Mouse (Mus musculus) kidney, adult 2 months (tissue): ENCODE measurements at regions not wholly inside any gene's neighbourhood (a gene's known extent, or its start where the extent isn't known, plus 50 kb on each side); places are given as distances from the start of the nearest gene placed in this dataset.
A peak's percentile ranks its signal among the peaks of the same experiment; 100 is the strongest.

ENCODE experiments used
- DNase-seq: peaks from one replicate; pipeline ENCODE4 v3.0.0; 2021
- H3K27ac ChIP-seq: fragments of 200-500 bp; 2 replicates; pipeline ENCODE4 v1.5.1; 2012; ENCODE audit warnings: low read depth, low read length, control low read depth, inconsistent platforms; ENCODE audit not compliant: insufficient read depth
- H3K27me3 ChIP-seq: fragments of 200-500 bp; replicated peaks from 2 replicates; pipeline ENCODE4 v1.6.1; 2012; ENCODE audit warnings: mild to moderate bottlenecking, moderate library complexity, low read length, inconsistent platforms; ENCODE audit not compliant: control insufficient read depth, insufficient read depth
- H3K36me3 ChIP-seq: fragments of 200-500 bp; 2 replicates; pipeline ENCODE4 v1.6.1; 2012; ENCODE audit warnings: mild to moderate bottlenecking, moderate library complexity, low read length, inconsistent platforms; ENCODE audit not compliant: control insufficient read depth, insufficient read depth
- H3K4me1 ChIP-seq: fragments of 200-500 bp; 2 replicates; pipeline ENCODE4 v1.6.1; 2011; ENCODE audit warnings: low read length; ENCODE audit not compliant: control insufficient read depth, insufficient read depth
- H3K4me3 ChIP-seq: fragments of 200-500 bp; 2 replicates; pipeline ENCODE4 v1.5.1; 2011; ENCODE audit warnings: mild to moderate bottlenecking, low read depth, low read length, control low read depth; ENCODE audit not compliant: insufficient read depth
- CTCF ChIP-seq: fragments of 200-500 bp; conservative IDR thresholded peaks from 2 replicates; pipeline ENCODE4 v1.5.1; 2011; ENCODE audit warnings: low read depth, mild to moderate bottlenecking, control low read depth, low read length, moderate library complexity, mixed read lengths; ENCODE audit not compliant: insufficient read depth, insufficient read length
- POLR2A ChIP-seq: fragments of 200-500 bp; IDR thresholded peaks from one replicate; pipeline ENCODE4 v1.6.1; 2011; ENCODE audit warnings: low read depth, low read length, control low read depth
- WGBS: fragments of 180-500 bp; shearing (Covaris S2); methylation state at CpG from one replicate; pipeline ENCODE4 v1.1.7; 2018; 5-methylcytosine and 5-hydroxymethylcytosine counted together

DNA sequence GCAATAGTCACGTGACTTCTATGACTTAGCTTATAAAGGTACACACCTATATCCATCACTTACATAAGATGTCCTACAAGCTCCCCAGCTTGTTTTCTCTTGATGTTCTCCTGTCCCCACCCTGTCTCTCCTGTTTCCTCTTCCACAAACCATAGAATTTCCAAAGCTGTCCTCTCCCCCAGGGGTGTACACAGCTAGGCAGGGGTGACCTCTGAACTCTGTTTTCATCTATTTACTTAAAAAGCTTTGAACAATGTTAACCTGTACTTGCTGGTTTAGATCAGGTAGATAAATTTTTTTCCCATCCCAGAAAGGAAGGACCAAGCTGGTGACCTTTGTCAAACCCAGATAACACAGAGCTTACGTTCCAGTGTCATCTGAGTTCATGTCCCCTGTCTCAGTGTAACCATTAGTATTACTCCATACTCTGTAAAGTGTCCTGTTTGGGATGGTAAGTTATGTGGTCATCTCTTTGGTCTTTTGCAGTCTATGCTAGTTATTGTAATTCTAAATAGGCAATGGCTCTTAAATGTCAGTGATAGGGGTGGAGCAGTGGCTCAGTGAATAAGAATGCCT lies 89.0 kb downstream of the Prlhr start:
- no peak overlapping the region for H3K4me3 ChIP-seq
- no peak for DNase-seq
- H3K27me3 ChIP-seq, result no peaks in the 10 kb centered on the region
- H3K36me3 ChIP-seq, result no peaks in the 10 kb centered on the region
- no peak overlapping the region for H3K27ac ChIP-seq
- TF ChIP-seq POLR2A (no peak), CTCF (no peak)
- WGBS, result 85% methylated on average over 2 of the region's 2 CpGs
- H3K4me1 ChIP-seq, result no peaks in the 10 kb centered on the region

DNA sequence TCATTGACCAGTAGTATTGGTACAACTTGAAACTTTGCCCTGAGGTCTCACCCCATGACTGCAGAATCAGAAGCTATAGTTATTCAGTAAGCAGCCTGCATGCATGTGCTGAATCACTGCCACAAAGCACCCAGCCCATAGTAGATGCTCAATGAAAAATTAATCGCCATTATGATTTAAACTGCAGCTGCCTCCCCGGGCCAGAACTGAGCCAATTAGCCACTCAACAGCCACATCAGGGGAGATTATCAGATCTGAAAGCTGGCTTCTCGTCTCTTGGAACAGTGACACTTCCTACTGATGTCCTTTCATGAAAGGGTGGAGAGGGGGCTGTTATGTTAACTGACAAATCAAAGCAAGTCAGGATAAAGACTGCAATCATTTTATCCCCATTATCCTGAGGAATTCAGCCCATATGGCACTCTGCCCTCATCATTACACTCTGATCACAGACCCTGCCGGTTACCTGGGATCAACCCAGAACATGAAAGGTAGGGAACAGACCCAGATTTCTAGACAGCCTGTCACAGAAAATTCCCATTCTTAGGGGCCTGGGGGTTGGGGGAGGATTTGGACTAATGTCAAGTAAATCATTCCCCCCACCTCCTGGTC lies 104.0 kb downstream of the Prlhr start:
- 58% methylated on average over 4 of the region's 4 CpGs for WGBS

DNA sequence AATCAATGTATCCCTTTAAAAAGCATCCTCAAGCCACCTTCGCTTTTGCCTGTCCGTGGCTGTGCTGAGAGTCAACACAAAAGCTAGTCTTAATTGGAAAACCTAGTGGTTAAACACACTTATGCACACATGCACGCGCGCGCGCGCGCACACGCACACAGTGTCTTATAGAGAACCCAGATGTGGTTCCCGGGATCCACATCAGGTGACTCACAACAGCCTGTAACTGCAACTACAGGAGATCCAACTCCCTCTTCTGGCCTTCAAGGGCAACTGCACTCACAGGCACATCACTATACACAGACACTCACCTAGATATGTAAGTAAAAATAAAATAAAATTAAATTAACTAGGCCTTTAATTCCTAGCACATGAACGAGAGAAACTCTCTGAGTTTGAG lies 118.4 kb upstream of the Fam204a start:
- Histone ChIP-seq H3K4me1 (no peaks in the 10 kb centered on the region), H3K27me3 (no peaks in the 10 kb centered on the region), H3K27ac (no peak overlapping the region), H3K4me3 (no peak overlapping the region), H3K36me3 (no peaks in the 10 kb centered on the region)
- TF ChIP-seq POLR2A, result no peak
- TF ChIP-seq CTCF, result no peak
- 96% methylated on average over 12 of the region's 12 CpGs for WGBS
- no peak for DNase-seq

More for the DNA sequence above, 104.0 kb downstream of the Prlhr start:
- Histone ChIP-seq H3K36me3 (no peaks in the 10 kb centered on the region), H3K4me1 (no peaks in the 10 kb centered on the region), H3K27ac (no peak overlapping the region), H3K27me3 (no peaks in the 10 kb centered on the region), H3K4me3 (no peak overlapping the region)
- TF ChIP-seq POLR2A (no peak), CTCF (no peak)
- peak; percentile 24 for DNase-seq

DNA sequence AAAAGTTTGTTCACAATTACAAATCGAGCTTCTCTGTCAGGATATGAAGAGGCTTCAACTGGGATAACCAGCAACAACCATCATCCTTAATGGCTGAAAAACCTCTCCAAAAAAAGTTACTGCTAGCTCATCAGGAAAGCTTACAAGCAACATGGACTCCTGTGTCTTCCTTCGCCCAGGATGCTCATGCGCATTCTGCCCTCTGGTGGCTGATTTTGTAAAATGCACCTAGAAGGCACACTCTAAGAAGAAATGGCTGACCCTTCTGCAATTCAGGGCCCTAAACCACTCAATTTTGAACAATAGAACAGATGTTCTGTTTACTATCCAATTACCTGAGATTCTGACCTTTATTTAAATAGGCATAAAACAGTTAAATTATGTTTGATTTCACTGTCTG lies 115.0 kb upstream of the Fam204a start:
- no peaks in the 10 kb centered on the region for H3K4me1 ChIP-seq
- peak; percentile 50 for DNase-seq
- no peaks in the 10 kb centered on the region for H3K27me3 ChIP-seq
- no peaks in the 10 kb centered on the region for H3K36me3 ChIP-seq
- H3K27ac ChIP-seq, result no peak overlapping the region
- TF ChIP-seq POLR2A, result no peak
- peak; percentile 82 for TF ChIP-seq CTCF
- WGBS, result 4% methylated on average over 3 of the region's 3 CpGs
- no peak overlapping the region for H3K4me3 ChIP-seq

DNA sequence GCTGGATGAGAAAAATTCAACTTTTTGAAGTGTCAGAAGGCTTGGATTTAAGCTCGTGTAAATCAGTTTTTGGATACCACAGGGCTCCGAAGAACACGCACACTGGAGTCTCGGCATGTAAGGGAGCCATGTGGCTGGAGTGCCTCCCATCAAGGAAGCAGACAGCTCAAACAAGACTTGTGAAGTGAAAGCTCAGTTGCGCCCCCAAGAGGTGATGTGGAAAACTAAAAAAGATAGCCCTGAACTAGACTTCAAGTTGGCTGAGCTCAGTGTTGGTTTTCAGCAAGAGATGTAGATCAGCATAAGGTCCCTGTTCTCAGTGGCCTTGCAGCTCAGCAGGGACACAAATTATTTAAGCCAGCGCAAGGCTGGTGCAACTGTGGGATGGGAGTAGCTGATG lies 113.7 kb upstream of the Fam204a start:
- H3K27ac ChIP-seq, result no peak overlapping the region
- H3K4me3 ChIP-seq, result no peak overlapping the region
- DNase-seq, result no peak
- 83% methylated on average over 6 of the region's 6 CpGs for whole genome bisulfite sequencing
- no peaks in the 10 kb centered on the region for H3K36me3 ChIP-seq
- H3K4me1 ChIP-seq, result no peaks in the 10 kb centered on the region
- TF ChIP-seq POLR2A (no peak), CTCF (0 out of 2 replicates have a peak, but pooled peaks have one; percentile 6)
- no peaks in the 10 kb centered on the region for H3K27me3 ChIP-seq

DNA sequence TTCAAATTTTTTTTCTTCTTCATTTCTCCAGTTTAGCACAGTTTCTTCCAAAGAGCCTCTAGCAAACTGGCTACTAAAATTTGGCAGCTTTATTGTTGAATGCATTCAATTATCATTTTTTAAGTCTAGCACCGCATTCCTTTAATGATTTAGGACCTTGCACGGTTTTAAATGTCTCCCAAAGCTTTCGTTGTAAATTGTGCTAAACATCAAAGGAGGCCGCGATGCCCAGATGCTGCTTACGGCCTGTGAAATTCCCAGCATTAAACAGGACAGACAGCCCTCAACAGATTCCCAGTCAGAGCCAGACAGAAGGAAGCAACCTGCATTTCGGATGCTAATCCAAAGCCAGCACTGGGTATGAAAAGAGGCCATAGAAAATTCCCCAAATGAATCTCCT lies 108.0 kb upstream of the Fam204a start:
- no peak overlapping the region for H3K27ac ChIP-seq
- no peak for DNase-seq
- WGBS, result 30% methylated on average over 7 of the region's 7 CpGs
- no peaks in the 10 kb centered on the region for H3K36me3 ChIP-seq
- no peaks in the 10 kb centered on the region for H3K27me3 ChIP-seq
- no peak overlapping the region for H3K4me3 ChIP-seq
- H3K4me1 ChIP-seq, result no peaks in the 10 kb centered on the region
- no peak for TF ChIP-seq CTCF
- no peak for TF ChIP-seq POLR2A

DNA sequence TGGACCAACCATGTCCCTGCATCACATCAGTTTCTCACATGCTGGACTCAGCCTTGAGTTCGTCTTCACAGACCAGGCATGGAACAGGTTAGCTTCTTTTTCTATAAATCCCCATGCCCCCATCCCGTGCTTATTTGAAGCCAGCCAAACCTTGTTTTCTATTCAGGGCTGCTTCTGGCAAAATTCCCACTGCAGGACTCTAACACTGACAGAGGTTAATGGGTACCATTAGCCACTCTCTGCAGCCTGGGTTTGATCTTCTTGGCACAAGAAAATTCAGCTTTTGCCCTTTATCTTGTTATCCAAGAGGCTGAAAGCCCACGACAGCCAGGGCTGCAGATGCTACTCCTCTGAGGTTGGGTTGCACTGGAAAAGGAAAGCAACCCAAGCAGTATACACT lies 101.8 kb upstream of the Fam204a start:
- no peak for TF ChIP-seq CTCF
- Histone ChIP-seq H3K36me3 (no peaks in the 10 kb centered on the region), H3K27ac (no peak overlapping the region), H3K4me3 (no peak overlapping the region), H3K4me1 (no peaks in the 10 kb centered on the region), H3K27me3 (no peaks in the 10 kb centered on the region)
- DNase-seq, result no peak
- 62% methylated on average over 3 of the region's 3 CpGs for WGBS

DNA sequence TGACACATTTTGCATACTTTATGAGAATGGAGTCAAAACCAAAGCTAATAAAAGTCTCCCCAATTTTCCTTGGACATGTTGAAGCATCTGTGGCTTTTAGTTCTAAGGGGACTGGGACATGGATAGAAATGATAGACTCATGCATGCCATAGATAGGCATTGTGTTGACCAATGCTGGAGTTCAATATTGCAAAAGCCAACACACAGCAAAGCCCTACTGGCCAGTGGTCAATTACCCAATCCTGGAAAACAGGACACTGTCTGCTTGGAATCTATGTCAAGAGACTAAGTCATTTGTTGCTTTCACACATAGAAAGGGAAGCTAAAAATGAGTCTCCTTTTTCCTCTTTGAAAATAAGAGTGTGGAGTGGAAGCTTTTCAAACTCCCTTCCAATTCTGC lies 99.1 kb upstream of the Fam204a start:
- no peak for TF ChIP-seq POLR2A
- TF ChIP-seq CTCF, result no peak
- no peak overlapping the region for H3K27ac ChIP-seq
- H3K36me3 ChIP-seq, result no peaks in the 10 kb centered on the region
- no peaks in the 10 kb centered on the region for H3K27me3 ChIP-seq
- no peak overlapping the region for H3K4me3 ChIP-seq
- H3K4me1 ChIP-seq, result no peaks in the 10 kb centered on the region
- DNase-seq, result no peak
